Mouse (Mus musculus): ENCODE measurements at regions not wholly inside any gene's neighbourhood (a gene's known extent, or its start where the extent isn't known, plus 50 kb on each side); places are given as distances from the start of the nearest gene placed in this dataset.

DNA sequence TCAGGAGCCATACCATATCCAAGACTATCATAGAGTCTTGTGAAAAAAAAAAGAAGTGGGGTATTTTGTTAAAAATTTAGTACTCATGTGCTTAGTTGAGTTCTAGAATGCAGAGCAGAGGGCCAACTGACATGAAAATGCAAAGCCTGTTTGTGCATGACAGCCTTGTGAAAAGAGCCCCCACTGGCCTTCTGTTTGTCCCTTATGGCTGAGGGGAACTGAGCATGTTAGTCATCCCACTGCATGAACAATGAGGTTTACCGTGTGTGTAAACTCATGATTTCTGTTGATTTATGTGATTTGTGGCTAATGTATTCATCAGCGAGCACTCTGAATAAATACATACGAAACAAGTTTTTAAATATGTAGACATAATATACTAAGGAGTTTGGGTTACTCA lies 266.1 kb upstream of the Nox3 start:
- no peak for DNase-seq (ENCODE audit: low spot score)

DNA sequence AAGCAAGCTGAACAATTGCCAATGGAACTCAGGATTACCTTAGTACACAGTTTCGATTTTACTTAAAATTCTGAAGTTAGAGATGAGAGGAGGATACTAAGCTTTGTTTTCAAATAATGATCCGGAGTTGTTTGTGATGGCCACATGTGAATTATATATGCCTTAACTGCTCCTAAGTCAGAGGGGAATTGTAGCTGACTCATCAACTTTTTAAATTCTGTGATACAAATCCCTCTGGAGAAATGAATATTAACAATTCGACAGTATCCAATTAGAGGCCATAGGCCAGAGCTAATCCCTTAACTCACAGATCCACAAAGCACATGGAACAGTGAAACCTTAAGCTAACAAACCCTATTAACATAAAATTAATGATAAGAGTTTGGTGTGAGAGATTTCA lies 250.5 kb upstream of the Nox3 start:
- no peak for DNase-seq (ENCODE audit: low spot score)

DNA sequence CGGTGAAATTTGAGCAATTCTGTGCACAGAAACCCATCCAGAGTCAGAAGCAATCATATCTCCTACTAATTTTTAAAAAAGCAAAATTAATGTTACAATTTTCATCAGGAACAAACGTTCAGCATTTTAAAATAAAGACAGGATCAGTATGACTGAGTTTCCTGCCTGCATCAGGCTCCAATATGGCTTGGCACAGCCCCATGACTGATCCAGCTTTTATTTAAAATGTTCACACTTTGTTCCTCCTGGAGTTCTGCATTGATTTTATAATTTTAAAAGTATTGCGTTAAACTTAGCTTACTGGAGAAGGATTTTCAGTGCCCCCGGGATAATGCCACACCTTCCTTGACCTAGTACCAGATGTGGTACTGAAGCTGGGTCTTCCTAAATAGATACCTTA lies 240.3 kb upstream of the Nox3 start:
- no peak for DNase-seq (ENCODE audit: low spot score)

DNA sequence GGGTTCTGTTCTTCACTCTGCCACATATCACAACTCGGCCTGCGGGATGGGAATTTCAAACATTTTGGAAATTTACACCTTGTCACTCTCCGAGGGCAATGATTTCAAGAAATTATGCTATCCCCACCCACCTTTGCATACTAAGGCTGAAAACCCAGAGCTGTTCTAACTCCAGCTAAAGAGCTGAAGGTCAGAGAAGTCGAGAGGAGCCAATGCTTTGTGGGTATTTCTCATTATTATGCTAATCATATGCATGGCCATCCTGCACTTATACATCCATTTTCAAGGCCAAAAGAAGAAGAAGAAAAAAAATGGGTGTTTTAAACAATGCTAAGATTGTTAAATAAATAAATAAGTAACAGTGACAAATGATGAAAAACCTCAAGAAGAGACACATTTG lies 237.1 kb upstream of the Nox3 start:
- DNase-seq (ENCODE audit: low spot score) = no peak

DNA sequence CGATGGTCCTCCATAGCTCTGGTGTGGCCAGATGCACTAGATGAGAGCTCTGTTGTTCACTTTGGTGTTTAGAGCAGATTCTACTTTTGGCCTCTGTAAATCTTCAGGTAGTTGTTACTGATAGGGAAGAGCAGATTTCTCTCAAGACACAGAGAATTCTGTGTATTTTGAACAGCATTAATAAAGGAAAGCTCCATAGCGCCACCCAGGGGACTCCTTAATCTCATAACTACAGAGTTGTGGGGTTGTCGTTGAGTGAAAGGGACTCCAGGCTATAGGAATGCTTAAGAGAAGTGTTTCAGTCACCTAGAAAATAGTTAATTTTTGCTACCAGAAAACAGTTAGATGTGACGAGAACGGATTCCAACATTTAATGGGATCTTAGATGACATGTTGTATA lies 236.0 kb upstream of the Nox3 start:
- peak; percentile 64 for DNase-seq (ENCODE audit: low spot score)

DNA sequence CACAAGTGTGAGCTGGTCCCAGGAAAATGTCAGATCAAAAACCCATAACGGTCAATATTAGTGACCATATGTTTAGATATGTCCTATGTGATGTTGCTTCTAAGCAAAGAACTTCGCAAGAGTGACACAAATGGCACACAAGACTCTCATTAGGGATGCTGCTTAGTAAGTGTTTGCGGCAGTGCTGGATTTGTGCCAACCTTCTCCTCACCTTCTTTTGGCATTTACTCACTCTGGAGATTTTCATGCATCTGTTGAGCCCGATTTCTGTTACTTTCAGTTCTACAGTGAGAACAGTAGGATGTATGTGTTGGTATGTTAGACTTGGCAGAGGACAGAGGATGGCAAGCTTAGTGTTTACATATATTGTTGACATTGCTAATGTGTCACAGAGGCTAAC lies 231.0 kb upstream of the Nox3 start:
- no peak for DNase-seq (ENCODE audit: low spot score)

DNA sequence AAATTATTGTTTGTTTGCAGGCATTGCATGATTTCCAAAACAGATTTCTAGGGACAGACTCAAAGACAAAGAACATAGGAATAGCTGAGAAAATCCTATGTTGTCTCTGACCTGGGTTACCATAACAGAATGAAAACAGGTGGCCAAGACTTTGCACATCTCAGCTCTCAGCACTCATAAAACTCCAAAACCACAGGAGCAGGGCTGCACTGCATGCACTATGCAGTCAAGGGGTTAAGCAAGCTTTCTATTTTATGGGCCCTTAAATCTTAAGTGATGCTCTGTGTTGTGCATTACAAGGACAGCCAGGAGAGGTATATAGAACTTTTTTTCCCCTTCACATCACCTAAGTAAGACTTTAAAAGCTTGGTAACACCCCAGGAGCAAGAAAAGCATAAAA lies 224.2 kb upstream of the Nox3 start:
- DNase-seq (ENCODE audit: low spot score) = no peak

DNA sequence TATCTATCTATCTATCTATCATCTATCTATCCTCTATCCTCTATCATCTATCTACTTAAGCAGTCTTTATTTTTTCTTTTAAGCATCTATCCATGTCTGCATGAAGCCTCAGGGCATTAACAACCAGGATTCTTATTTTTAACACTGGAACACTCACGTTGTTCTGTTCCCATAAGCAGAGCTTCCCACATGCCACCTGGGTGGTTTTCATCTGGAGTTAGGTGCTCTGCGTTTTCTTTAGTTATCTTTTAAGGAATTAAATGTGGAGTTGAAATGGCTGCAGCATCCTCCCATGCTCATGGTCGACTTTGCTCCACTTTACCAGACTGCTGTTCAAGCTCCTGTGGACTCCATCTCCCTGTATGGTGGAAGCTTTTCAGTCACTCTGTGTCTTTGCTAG lies 196.8 kb upstream of the Nox3 start:
- DNase-seq (ENCODE audit: low spot score) = no peak

DNA sequence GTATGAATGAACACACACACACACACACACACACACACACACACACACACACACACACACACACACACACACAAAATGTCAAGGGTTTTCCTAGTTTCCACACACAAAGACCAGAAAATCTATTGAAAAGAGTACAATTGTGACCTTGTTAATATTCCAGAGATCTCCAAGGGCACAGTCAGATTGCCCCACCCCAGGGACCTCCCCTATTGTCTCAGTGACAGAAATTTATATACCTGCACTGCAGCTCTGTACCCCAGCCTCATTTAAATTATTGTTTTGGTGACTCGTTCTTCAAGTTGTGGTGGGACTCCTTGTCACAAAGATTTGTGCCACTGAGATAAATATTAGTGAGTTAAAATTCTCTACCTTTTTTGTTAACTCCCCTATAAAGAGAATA lies 187.1 kb upstream of the Nox3 start:
- DNase-seq (ENCODE audit: low spot score) = no peak

DNA sequence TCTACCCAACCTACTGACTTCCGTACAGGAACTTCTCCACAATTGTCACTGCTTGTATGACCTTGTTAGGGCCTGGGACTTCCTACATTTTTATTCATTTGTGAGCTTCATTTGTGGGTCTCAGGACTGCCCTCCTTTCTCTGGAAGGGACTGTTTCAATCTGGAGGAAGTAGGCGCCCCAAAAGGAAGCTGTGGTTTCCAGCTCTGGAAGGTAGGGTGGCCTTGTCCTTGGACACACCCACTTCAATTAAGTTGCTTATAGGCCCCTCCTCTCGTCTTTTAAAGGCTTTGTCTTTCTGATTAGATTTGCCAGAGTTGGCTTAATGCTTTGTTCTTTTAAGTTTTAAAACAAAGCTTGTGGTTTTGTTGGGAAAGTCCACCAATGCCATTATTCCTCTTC lies 183.0 kb upstream of the Nox3 start:
- DNase-seq (ENCODE audit: low spot score) = no peak

DNA sequence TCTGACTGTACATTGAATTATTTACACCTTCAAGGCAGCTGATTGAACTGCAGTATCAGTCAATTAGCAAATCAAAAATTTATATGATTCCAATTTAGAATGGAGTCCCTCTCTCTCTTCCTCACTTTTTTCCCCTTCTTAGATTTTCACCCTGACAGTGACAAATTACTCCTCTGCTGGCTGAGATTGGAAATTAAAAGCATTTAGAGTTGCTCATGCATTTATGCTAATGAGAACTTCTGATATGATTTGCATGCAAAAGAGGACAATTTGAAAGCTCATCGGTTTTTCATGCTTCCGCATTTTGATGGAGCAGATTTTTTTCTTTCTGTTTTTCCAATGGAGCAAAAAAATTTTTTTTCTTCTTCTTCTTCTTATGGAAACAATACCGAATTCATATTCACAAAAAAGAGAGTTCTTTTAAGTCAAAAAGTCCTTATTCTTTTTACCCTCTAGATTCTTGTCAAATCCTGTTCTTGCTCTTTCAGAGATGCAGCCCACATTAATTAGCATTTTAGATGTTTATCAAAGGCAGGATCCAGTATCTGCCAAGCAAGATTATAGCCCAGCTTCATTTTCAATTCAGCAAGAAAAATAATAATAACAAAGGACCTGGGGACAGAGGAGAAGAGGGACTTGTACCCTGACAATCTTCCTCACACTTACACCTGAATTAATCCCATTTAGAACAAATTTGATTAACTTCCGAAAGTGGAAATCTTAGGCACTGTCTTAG lies 173.6 kb upstream of the Nox3 start:
- DNase-seq (ENCODE audit: low spot score) = no peak

DNA sequence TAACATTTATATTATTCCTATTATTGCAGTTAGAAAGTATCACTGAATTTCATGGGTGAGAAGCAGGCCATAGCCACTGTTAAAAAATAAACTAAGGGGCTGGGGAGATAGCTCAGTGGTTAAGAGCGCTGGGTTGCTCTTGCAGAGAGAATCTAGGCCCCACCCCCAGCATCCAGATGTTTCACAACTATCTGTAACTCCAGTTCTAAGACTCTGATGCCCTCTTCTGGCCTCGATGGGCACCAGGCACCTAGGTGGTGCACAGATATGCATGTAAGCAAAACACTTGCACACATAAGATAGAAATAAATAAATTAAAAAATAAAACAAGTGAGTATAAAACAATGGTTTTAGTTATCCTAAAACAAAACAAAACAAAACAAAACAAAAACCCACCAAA lies 166.3 kb upstream of the Nox3 start:
- no peak for DNase-seq (ENCODE audit: low spot score)

DNA sequence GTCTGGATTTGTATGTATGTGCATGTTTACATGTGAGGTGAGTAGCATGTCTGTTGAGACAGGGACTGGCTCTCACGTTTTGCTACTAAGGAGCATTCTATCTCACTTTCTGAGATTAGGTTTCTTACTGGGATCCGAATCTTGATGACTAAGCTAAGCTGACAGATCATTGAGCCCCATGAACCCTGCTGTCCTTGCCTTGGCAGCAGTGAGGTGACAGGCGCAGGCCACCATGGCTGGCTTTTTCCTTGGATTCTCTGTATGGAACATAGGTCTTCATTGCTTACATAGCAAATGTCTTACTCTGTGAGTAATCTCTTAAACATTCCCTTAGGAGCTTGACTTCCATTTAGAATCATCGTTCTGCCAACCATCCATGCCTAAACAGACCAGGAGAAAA lies 140.3 kb upstream of the Nox3 start:
- no peak for DNase-seq (ENCODE audit: low spot score)

DNA sequence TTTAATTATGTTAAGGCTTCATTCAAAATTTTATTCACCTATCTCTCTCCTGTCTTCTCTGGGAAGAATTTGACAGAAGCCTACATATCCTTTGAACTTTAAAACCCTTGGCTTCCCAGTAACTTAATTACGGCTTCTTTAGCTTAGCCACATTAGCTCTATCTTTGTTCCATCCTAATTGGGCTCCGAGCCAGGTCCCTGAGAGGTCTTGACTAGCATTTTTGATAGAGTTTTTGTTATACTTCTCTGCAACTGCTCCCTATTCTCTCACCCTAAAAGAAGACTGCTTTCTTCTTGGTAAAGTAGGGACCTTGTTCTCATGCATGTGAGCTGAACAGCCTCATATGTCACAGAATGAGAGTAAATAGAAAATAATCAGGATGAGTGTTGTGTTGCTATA lies 115.1 kb upstream of the Nox3 start:
- no peak for DNase-seq (ENCODE audit: low spot score)

DNA sequence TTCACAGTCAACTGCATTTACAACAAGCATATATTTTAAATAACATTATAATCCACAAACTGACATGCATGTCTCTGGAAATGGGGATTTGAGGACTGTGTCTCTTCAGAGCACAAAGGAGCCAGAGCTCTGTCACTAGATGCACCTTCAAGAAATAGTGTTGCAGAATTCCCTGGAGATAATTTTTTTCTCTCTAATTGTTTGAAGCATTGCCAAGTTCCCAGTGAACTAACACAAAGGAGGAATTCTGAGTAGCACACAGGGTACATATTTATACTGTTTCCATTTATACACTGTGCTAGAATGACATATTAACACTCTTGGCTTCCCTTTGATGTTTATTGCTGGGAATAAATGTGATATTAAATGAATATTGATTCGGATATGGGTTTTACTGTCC lies 107.4 kb upstream of the Nox3 start:
- no peak for DNase-seq (ENCODE audit: low spot score)

DNA sequence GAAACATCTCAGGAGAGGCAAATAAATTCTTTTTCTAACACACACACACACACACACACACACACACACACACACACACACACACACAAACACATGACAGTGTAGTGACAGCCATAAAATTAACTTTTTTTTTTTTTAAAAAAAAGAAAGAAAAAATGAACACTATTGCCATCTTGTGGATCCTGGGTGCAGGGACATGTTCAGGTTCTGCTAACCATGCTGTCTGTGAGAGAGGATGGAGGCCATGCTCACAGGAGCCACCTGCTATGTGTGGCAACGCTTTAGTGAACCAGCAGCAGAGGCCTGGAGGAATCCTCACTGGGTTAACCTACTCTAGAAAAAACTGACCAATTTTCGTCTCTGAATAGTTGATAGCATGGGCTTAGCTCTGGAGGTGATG lies 96.5 kb upstream of the Nox3 start:
- DNase-seq (ENCODE audit: low spot score) = peak; percentile 45

DNA sequence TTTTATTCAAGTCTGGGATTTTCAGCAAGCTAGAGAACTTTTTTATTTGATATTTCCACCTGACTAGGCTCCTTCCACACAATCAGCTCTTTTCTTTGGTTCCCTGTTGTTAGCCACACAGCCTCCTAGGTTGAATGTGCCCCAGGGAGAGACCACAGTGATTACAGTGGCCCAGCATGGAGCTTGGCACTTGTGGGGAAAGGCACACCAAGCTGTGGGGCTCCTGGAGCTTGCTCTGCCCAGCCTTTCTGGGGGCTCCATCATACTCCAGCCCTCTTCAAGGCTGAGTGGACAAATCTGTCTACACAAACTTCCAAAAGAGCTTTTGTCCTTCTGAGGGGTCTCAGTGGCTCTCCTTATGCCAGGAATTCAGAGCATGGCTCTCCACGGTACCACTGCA lies 86.1 kb upstream of the Nox3 start:
- no peak for DNase-seq (ENCODE audit: low spot score)

DNA sequence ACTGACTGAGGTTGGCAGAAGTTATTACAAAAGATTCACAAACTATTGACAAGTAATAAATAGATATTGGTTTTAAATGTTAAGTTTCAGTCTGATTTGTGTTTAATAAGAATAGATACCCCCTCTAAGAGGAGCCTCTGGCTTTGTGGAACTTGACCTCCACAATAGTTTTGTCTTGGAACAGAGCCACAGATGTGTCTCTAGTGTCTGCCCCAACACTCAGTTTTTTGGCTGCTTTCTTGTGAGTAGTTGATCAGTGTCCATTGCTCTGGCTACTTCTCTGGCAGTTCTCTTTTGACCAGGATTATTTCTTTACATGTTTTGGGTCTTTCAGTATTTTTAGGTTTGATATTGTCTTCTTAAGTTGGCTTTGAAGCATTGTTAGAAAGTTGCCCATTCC lies 81.6 kb upstream of the Nox3 start:
- no peak for DNase-seq (ENCODE audit: low spot score)

DNA sequence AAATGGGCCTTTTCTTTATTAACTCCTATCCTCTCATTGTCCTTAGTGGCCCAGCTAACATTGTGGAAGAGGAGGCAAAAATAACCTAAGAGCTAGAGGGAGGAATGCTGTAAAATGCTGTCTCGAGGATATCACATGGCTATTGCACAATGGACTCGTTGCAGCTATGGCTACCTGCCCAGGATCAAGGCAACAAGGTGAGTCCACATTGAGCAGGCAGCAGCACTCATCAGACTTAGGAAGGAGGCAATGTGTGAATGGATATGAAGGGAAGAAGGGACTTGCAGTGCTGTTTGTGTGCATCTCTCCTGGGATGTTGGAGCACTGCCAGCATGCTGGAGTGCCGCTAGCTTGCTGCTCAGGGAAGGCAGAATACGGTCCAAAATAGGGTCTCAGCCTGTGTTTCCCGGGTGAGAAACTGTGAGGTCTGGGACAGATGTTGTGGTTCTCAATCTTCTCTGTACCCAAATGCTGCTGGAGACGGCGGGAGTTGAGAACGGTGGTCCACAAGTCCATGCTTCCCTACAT lies 51.8 kb upstream of the Nox3 start:
- DNase-seq (ENCODE audit: low spot score) = peak; percentile 61

Data from testis, postnatal 10 days (tissue).